Mouse (Mus musculus) Muller cell, postnatal 12 days (primary cell): Measurements from ENCODE around the gene Tnfsf15.

ENCODE experiments used
- DNase-seq: peaks from one replicate; pipeline ENCODE4 v3.0.0-alpha.2; 2015; ENCODE audit errors: inconsistent ontology term

The Tnfsf15 gene

DNA sequence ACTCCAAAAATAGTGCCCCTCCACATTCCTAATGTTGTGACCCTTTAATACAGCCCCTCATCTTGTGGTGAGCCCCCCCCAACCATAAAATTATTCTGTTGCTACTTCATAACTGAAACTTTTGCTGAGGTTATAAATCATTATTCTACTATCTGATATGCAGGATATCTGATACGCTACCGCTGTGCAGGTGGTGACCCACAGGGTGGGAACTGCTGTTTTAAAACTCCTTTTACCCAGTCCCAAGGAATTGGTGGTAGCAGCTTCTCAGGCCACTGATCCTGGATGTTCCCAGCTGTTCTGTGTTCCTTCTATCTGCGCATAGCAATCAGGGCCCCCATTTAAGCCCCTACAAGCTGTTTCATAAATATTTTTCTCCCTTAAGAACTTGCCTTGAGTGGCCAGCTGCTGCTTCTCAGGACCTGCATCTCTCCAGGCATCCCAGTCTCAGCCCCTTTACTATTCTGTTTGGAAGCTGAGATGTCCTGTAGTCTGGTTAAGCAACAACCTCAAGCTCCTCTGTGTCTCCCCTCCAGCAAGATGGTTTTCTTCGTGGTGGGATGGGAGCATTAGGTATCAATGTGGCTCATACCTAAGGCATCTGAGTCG, 2.0 kb downstream of the Tnfsf15 start:
- no peak for DNase-seq

GRCm38 (mm10) chr4:63742101-63742500, 2.8 kb downstream of the Tnfsf15 start:
- DNase-seq: peak; percentile 72

DNA sequence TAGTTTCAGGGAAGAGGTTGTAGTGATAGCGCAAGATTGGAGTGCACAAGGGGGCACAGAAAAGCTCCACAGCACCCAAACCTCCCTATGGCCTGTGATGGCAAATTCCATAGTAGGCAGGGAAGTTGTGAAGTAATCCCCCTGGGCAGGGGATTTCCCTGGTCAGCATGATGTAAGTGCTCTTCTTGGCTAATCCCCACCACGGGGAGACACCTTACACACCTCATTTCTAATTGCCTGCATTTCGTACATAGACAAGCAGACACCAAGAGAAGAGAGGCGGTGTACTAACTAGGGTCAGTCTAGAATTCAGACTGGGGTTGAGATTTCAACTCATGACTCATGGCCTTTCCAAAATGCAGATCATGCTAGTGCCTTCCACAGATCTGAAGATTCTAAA, 4.2 kb downstream of the Tnfsf15 start:
- no peak for DNase-seq

DNA sequence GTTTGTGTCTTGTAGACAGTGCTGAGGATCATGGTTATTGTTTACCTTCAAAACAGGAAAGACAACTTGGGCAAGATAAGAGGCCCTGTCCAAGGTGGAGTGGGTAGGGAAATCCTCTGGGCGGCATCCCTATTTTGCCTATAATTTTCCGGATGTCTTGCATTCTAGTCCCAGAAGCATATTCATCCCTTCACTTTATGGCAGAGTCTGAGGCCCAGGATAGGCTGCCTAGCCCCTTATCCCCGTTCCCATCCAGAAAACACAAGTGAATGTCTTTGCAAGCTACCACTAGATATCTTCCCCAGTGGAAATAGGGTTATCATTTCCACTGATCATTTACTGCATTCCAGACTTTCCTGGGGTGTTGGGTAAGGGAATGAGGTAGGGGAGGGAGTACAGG, 4.9 kb downstream of the Tnfsf15 start:
- DNase-seq: no peak

DNA sequence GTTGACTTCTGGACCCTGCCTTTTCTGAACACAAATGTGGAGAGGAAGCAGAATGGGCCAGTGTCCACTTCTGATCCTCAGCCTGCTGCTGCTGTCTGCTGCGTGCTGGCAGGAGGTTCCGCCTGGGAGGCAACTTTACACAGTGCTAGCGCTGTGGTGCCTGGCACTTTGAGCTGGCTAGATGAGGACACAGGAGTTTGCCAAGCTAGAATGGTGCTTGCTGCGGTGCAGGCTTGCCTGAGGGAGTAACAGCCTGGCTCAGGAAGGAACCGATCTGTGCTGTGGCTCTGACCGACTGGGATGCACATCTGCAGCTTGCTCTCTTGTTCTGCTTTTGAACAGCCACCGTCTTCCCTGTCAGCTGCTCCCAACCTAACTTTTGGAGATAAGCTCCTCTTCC, 5.4 kb downstream of the Tnfsf15 start:
- DNase-seq: peak; percentile 31

GRCm38 (mm10) chr4:63738364-63738997, 6.4 kb downstream of the Tnfsf15 start:
- no peak for DNase-seq

DNA sequence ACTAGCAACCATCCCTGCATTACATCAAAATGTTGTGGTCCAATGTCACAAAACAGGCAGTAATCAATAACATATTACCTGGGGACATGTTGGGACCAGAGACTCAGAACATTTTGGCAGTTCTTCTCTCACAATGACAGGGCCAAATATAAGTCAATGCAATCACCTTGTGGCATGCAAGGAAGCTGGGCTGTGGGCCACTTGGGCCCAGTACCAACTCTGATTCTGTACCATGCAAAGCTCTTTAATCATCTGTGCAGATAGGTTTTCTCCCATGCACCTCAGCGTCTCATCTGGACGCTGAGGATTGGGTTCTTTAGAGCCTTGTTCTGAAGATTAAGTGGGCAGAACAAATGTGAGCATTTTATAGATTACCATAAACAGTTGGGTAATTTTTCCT, 13.6 kb downstream of the Tnfsf15 start:
- DNase-seq: no peak

GRCm38 (mm10) chr4:63726727-63727126, 18.2 kb downstream of the Tnfsf15 start:
- no peak for DNase-seq

DNA sequence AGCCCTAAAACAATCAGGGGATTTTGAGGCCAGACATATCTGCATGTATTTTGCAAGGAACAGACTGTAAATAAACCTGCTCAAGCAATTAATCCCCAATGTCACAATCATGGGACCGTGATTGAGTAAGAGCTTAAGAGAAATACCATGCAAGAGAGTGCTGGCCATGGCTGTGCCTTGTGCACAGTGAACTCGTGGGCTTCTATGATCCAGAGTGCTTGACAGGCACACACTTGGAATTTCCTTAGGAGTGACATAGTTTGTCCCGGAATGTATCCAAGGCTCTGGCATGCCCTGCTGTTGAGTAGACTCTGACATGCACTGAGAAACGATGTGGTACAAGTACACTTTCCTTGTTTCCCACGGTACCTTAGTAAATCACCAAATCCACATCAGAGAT, 18.9 kb downstream of the Tnfsf15 start:
- DNase-seq: no peak

- peak; percentile 69 for DNase-seq
These were observed 26.8 kb downstream of the Tnfsf15 start for GRCm38 (mm10) chr4:63717922-63718643.

DNA sequence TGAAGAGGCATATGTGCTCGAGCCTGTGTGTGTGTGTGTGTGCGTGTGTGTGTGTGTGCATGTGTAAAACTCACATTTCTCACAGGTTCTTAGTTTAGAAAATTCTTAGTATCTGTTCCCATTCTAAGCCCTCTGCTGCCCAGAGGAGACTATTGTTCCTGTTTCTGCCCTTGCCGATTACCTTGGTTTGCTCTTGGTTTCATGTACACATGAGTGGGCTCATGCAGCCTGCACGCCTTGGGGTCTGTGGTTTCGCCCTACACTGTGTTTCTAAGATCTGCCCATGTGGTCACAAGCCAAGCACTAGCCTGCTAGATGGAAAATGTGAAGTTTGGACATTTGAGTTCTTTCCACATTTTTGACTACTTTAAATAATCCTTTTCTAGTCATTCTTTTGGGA, 33.0 kb downstream of the Tnfsf15 start:
- no peak for DNase-seq

DNA sequence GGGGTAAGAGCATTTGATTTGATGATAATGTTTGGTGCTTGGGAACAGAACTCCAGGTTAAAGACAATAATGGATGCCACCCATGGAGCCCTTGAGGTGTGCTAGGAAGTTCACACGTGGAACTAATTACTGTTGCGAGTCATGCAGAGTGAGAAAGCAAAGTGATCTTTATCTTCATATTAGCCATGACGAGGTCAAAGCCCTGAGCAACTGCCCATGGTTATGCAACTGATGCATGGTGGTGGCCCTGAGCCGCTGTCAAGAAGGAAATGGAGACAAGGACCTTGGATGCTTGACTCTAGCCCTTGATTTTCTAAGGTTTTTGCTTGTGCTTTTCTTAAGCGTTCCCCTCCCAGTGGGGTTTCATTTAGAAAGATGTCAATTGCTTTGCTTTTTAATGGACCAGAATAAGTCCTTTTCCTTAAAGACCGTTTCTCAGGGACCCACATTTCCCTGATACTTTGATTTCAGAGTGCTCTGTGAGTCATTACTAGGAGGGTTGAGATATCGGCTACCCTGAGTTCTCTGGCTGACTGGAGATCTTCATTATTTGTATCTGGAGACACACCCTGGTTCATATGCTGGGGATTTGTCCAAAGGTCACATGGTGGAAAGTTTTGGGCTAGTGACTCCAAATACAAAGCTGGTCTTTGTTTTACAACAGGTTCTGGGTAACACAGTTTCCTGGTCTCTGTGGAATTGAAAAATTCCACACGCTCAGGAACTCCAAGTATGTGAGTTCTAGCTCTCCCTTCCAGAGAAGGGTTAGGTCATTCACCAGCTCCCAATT, 34.3 kb downstream of the Tnfsf15 start:
- peak; percentile 64 for DNase-seq

DNA sequence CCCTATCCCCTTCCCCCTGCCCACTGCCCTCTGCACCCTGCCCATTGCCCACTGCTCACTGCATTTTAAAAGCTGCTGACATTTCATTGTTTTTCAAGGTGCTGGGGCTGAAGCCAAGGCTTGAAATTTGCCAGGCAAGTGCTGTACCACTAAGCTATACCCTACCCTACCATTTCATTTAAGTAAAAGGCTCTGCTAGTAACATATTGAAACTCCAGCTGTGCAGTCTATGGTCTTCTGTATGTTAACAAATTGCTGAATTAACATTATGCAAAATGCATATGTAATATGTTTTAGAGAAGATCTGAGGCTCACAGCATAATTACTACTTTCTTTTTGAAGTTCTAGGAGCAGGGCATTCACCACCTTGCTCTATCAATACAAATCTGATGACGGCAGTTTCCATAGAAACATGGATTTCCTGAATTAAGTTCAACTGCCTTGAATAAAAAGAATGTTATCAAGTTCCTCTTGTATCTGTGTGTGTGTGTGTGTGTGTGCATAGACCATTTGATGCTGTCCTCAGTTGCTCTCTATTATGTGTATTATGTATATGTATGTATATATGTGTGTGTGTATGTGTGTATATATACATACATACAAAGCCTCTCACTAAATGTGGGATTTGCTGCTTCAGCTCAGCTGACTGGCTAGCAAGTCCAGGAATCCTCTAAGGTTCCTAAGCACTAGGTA, 38.5 kb downstream of the Tnfsf15 start:
- no peak for DNase-seq

- DNase-seq: no peak
These were observed 40.7 kb downstream of the Tnfsf15 start for GRCm38 (mm10) chr4:63704232-63704631.

GRCm38 (mm10) chr4:63703686-63704085, 41.2 kb downstream of the Tnfsf15 start:
- DNase-seq: peak; percentile 58

- DNase-seq: peak; percentile 77
These were observed 42.8 kb downstream of the Tnfsf15 start for GRCm38 (mm10) chr4:63702006-63702704.

GRCm38 (mm10) chr4:63699749-63700148, 45.2 kb downstream of the Tnfsf15 start:
- DNase-seq: no peak

DNA sequence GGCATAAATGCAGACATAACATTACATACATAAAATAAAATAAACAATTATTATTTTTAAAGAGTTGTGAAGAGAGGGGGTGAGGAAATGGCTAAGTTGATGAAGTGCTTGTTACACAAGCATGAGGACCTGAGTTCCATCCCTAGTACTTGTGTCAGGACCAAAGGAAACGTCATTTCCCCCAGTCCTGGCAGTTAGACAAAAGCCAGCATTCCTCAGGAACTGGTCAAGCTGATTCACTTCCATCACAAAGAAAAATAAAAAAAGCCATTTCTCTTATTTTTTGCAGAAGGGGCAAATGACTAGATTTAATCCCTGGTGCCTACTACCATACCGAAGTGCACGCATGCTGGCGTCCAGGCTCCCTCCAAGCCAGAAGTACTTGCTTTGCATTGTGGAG, 48.0 kb downstream of the Tnfsf15 start:
- peak; percentile 55 for DNase-seq

DNA sequence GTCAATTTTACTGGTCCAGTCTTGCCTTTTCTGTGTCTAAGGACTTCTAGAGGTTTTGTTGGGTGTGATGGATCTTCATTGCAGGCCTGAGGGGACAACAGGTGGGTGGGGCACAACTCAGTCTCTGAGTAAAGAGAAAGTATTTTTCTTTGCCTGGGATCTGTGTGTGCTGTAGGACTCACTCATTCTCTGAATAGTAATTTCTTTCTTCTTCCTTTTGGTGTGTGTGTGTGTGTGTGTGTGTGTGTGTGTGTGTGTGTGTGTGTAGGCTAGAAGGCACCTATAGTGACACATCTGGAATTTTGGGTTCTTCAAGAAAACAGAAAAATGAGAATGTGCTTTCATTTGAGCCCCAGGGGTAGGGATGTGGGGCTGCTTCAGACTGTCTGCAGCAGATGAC, 52.6 kb downstream of the Tnfsf15 start:
- no peak for DNase-seq

DNA sequence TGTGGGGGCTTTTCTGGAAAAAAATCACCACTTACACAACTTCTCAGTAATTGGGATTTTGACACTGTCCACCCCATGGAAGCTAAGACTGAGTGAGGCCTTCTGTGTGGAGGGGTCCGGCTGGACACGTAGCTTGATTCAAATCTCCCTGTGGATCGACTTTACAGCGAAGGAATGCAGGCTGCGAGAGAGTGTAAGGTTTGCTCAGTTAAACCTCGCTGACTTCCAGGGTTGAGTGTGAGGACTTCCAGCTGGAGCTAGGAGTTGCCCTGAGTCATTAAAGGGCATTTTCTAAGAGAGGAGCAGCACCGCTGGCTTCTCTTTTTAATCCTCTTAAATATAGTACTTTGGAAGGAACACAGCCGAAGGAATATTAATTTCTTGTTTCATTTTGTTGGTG, 57.5 kb downstream of the Tnfsf15 start:
- DNase-seq: no peak

- DNase-seq: peak; percentile 44
These were observed 58.8 kb downstream of the Tnfsf15 start for GRCm38 (mm10) chr4:63686157-63686556.
